Mouse (Mus musculus) kidney, postnatal 4 days (tissue): ENCODE measurements around the gene Rbm34.
"Not testable (repeated sequence)": the region's sequence is repeated elsewhere in the genome, so short reads cannot be mapped to it uniquely, and the experiment has no call there.

Experiments
- DNase-seq, 2 experiments: peaks; one replicate each; pipeline ENCODE4 v3.0.0; 2021; ENCODE audit warnings: mixed read lengths in 2 of 2

Gene Rbm34

GRCm38 (mm10) chr8:126970579-126971313 is at the start of gene Rbm34:
Rbm34 (minus strand) TSS chr8:126971071.
- peak; percentile 94 to 95 for DNase-seq

- DNase-seq: no peak
Observed at GRCm38 (mm10) chr8:127011668-127012067, 40.8 kb upstream of the Rbm34 start.

GRCm38 (mm10) chr8:126994506-126994905 is 23.6 kb upstream of the Rbm34 start:
- DNase-seq: no peak

- DNase-seq: no peak
Observed at GRCm38 (mm10) chr8:126989363-126990153, 18.7 kb upstream of the Rbm34 start.

GRCm38 (mm10) chr8:126988346-126989006 is 17.6 kb upstream of the Rbm34 start:
- no peak for DNase-seq

GRCm38 (mm10) chr8:126986495-126986894 is 15.6 kb upstream of the Rbm34 start:
- DNase-seq: peak; percentile 88 to 91

GRCm38 (mm10) chr8:126980046-126980445 is 9.2 kb upstream of the Rbm34 start:
- DNase-seq: no peak

GRCm38 (mm10) chr8:126979091-126979920 is 8.4 kb upstream of the Rbm34 start:
- peak in 1 of 2 experiments; percentile 30 for DNase-seq

- not testable (repeated sequence) for DNase-seq
Observed at GRCm38 (mm10) chr8:126978535-126978934, 7.7 kb upstream of the Rbm34 start.

- no peak for DNase-seq
Observed at GRCm38 (mm10) chr8:126978028-126978427, 7.2 kb upstream of the Rbm34 start.

- DNase-seq: no peak
Observed at GRCm38 (mm10) chr8:126976608-126977348, 5.9 kb upstream of the Rbm34 start.

- no peak for DNase-seq
Observed at GRCm38 (mm10) chr8:126975706-126976105, 4.8 kb upstream of the Rbm34 start.

GRCm38 (mm10) chr8:126974511-126974910 is 3.6 kb upstream of the Rbm34 start:
- peak in 1 of 2 experiments; percentile 37 for DNase-seq

GRCm38 (mm10) chr8:126973686-126974265 is 2.9 kb upstream of the Rbm34 start:
- DNase-seq: peak in 1 of 2 experiments; percentile 25

GRCm38 (mm10) chr8:126972649-126973048 is 1.8 kb upstream of the Rbm34 start:
- DNase-seq: no peak

- no peak for DNase-seq
Observed at GRCm38 (mm10) chr8:126972102-126972501, 1.2 kb upstream of the Rbm34 start.

GRCm38 (mm10) chr8:126971314-126971664 is 418 bp upstream of the Rbm34 start:
- DNase-seq: no peak

- no peak for DNase-seq
Observed at GRCm38 (mm10) chr8:126969546-126969945, 1.3 kb downstream of the Rbm34 start.

GRCm38 (mm10) chr8:126968107-126968506 is 2.8 kb downstream of the Rbm34 start:
- DNase-seq: no peak

GRCm38 (mm10) chr8:126965246-126965645 is 5.6 kb downstream of the Rbm34 start:
- DNase-seq: no peak

GRCm38 (mm10) chr8:126962871-126963270 is 8.0 kb downstream of the Rbm34 start:
- no peak for DNase-seq
